Mouse (Mus musculus) heart, postnatal 14 days (tissue): ENCODE results near the gene Limk1. TPM values are rescaled to one million over a fixed set of nuclear protein-coding genes. Genes with fewer than 3 reads are reported as not detected.

Experiments
- DNase-seq, 2 experiments: peaks; one replicate each; pipeline ENCODE4 v3.0.0; 2021 to 2022
- intact Hi-C: fragments of 180-260 bp; cut with DNase I; formaldehyde crosslinking; loops from one replicate; pipeline ENCODE4 v1.15.1; 2025
- long read RNA-seq, 2 experiments: library from polyadenylated mRNA; stranded (forward); transcript quantifications; one replicate each; pipeline ENCODE4 v2.0.0; 2021
- total RNA-seq, 2 experiments: library from RNA; stranded (reverse); gene quantifications; 2 replicates each; pipeline ENCODE4 v1.2.3; 2021

Limk1 gene
- total RNA-seq: 1 to 10 TPM; 7.3 to 8.1 TPM
- long read RNA-seq, experiment 1, partial matches to known transcripts: 1 of 1 reads
- long read RNA-seq, experiment 1, other reads (novel, unspliced or antisense): 0 of 1 reads
- long read RNA-seq, experiment 2: 0 reads

- intact Hi-C loops: loop anchor here (5.0 kb wide), 1 partner anchor 51 kb away; the partner anchor contains the start of gene Eif4h
- no peak for DNase-seq
Observed at GRCm38 (mm10) chr5:134688086-134688717, at the start of gene Limk1. Gene Limk1, minus strand, starts transcription at chr5:134688598.

DNA sequence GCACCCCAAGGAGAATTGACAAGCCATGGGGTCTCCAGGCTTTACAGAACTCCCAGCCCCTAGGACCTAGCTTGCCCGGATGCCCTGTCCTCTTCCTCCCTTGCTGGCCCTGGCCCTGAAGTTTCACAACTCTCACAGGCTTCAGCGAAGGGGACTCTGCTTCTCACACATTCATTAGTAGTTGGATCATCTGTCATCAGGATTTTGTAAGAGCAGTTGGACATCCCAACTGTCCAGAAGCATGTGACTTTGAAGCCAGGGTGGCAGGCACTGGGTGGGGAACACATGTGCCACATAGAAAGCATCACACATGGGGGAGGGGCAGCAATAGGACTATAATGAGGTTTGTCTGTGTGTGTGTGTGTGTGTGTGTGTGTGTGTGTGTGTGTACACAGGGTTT is 46.5 kb upstream of the Limk1 start:
- intact Hi-C loops: no loop called here
- peak in 1 of 2 experiments; percentile 23 for DNase-seq

DNA sequence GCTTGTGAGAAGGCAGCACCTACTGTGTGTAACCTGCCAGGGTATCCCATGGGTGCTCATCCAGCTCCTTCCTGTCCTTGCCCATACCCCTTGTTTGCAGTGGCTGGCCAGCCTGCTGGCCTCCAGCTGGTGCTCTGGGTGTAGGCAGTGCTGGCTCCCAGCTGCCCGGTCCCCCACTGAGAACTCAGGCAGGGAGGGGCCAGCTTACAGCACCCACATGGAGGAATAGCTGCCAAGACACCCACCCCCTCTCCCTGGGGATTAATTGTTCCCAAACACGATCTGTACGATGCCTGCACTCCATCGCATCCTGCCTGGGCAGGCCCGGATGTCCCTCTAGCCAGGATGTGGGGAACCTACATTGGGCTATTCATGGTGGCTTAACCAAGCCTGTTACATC is 45.7 kb upstream of the Limk1 start:
- intact Hi-C loops: no loop called here
- DNase-seq: no peak

- DNase-seq: no peak
- intact Hi-C loops: no loop called here
Observed at GRCm38 (mm10) chr5:134733241-134733640, 44.8 kb upstream of the Limk1 start.

GRCm38 (mm10) chr5:134729124-134729523 is 40.7 kb upstream of the Limk1 start:
- no peak for DNase-seq
- intact Hi-C loops: no loop called here

GRCm38 (mm10) chr5:134728535-134728934 is 40.1 kb upstream of the Limk1 start:
- DNase-seq: no peak
- intact Hi-C loops: no loop called here

DNA sequence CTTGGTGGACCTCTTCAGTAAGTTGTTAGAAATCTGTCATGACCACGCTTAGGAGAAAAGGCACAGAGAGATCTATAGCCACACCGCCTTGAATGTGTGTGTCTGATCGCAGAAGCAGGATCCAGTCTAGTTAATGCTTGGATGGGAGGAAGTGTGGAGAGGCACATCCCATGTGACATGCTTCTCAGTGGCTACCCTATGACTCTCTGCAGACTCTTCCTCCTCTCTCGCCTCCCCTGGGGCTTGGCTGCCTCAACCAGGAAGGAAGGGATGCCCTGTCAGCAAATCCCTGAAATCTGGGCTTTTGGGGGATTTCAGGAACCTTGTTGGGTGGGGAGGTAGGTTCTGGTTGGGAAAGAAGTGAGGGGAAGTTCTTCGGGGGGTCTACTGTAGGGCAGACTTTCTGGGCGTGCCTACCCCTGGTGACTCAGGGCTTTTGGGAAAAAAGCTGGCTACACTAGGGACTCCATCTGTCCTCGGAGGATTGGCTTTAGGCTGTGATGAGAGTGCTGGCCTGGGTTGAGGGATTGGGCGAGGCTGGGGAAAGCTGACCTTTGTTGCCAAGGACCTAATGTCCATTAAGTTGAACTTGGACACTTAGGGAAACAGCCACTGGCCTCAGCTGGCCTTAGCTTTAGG is 38.7 kb upstream of the Limk1 start:
- intact Hi-C loops: no loop called here
- no peak for DNase-seq

DNA sequence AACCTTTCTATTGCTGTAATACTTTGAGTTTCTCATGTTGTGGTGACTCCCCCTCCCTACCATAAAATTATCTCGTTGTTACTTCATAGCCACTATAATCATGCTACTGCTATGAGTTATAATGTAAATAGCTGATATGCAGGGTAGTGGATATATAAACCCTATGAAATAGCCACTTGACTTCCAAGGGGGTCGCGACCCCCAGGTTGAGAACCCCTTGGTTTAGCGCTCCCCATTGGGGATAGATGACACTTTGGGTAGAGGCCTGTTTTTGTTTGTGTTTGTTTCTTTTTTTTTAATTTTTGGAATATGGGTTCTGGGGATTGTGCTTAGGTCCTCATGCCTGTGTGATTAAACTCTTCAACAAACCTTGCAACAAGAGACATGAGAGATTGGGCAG is 36.9 kb upstream of the Limk1 start:
- intact Hi-C loops: no loop called here
- no peak for DNase-seq

- no peak for DNase-seq
- intact Hi-C loops: no loop called here
Observed at GRCm38 (mm10) chr5:134720058-134720457, 31.7 kb upstream of the Limk1 start.

DNA sequence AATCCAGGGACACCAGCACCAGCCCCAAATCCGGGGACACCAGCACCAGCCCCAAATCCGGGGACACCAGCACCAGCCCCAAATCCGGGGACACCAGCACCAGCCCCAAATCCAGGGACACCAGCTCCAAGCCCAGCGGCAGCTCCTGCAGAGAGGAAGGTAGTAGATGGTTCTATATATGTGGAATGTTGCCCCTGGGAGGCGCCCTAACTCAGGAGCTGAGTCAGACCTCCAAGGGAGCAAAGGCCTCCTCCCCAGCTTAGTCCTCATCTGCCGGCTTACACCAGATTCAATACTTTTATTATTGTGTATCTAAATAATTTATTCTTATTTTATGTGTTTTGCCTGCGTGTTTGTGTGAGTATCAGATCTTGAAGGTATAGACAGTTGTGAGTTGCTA is 22.7 kb upstream of the Limk1 start:
- intact Hi-C loops: no loop called here
- no peak for DNase-seq

DNA sequence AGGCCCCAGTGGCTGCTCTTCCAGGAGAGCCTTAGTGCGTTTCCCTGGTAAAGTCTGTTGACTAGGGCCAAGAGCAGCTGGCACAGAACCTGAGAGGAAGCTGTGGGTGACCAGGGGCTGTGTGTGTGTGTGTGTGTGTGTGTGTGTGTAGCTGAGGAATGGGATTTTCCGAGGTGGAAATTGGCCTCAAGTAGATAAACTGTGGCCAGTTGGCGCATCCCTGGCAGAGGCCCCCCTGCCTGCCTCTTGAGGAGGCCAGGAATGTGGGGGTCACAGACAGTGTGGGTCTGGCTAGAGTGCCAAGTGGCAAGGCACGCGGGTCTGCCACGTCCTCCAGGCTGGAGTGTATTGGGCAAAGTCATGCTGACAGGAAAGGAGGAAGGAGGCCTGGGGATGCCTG is 20.9 kb upstream of the Limk1 start:
- DNase-seq: no peak
- intact Hi-C loops: loop anchor here (2.0 kb wide), 1 partner anchor 192 kb away; no protein-coding TSS in a partner anchor

DNA sequence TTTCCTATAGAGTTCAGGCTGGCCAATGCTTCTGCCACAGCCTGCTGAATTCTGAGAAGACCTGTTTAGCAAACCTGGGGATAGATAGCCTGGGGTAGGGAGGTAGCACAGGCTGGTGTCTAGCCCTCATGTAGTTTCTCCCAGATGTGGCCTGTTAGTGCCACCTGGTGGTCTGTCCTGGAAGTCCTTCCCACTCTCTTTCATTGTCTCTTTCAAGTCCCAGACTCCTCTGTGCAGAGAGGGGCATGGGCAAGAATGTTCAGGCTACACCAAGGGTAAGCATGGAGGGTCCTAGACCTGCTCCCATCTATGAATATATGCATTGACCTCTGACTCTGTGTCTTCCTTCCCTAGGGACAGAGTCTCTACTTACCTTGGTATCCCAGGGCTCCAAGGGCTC is 15.8 kb upstream of the Limk1 start:
- DNase-seq: peak; percentile 77 to 81
- intact Hi-C loops: loop anchor here (2.0 to 5.0 kb wide), 5 partner anchors 37 to 209 kb away; partner anchors contain the start of gene Lat2

DNA sequence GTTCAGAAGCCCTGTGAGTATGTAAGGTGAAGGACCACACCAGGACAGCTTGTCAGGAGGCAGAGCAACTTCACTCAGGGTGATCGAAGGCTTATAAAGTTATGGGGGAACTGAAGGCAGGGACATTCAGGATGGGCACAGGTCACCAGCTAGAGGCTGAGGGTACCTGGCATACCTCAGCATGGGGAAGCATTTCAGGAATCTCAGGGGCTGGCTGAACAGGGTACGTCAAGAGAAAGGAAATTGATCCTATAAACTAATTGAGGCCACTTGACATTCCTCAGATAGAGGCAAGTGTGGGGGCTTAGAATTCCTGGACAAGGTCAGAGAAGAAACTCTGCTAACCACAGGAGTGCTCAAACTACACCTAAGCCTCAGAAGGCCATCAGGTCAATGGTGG is 7.1 kb upstream of the Limk1 start:
- intact Hi-C loops: no loop called here
- DNase-seq: no peak

DNA sequence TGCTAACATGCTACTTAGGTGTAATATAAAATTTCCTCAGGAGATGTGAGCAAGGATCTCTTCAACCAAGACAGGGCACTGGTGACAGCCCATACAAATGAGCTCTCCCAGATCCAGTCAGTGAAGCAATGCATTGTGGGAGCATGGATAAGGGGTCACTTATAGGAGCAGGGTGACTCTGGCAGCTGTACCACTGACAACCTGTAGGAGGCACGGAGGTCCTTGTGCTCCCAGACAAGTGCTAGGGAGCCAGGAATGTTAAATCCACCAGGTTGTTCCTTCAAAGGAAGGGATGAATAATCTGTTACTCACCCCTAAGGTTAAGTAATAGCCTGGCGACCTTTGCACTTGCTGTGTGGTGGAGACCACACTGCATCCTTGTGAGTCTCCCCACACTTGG is 6.7 kb upstream of the Limk1 start:
- no peak for DNase-seq
- intact Hi-C loops: no loop called here

DNA sequence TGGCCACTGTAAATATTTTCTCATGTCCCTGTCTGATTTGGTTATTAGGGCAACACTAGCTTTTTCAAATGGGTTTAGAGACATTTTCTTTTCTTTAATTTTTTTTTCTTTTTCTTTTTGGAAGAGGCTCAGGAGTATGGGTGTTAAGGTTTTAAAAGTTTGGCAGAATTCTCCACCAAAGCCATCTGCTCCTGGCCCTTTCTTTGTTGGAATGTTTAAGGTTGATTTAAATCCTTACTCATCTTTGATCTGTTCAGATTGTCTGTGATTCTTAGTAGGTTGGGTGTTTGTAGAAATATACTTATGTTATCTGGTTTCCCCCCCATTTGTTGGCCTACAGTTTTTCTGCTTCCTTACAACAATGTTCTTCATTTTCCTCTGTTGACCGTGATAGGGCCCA is 4.3 kb upstream of the Limk1 start:
- intact Hi-C loops: no loop called here
- no peak for DNase-seq

DNA sequence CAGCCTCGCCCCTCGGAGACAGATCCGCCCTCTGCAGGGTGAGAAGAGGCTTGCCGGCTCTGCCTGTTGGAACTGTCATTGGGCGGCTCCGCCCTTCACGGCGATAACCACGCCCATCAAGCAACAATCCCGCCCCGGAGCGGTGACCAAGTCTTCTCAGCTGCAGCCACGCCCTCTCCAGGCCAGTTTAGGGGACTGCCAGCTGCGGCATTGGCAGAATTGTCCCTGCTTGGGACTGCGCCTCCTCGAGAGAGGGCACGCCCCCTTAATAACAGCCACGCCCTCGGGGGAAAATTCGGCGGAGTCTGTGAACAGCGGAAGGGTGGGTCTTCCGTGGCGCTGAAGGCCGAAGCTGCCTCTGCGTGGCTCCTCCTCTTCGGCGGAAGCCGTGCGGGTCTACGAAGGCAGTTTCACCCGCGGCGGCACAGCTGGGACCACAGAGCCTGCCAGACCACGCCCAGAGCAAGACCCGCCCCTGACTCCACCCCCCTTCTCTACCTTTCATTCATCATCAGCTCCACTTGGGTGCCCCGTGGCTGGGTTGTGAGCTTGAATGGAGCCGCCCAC is 403 bp upstream of the Limk1 start:
- intact Hi-C loops: loop anchor here (5.0 kb wide), 1 partner anchor 52 kb away; the partner anchor contains the start of gene Eif4h
- peak; percentile 98 to 99 for DNase-seq

- intact Hi-C loops: loop anchor here (5.0 kb wide), 1 partner anchor 50 kb away; the partner anchor contains the start of gene Eif4h
- no peak for DNase-seq
Observed at GRCm38 (mm10) chr5:134687187-134687586, 1.2 kb downstream of the Limk1 start.

DNA sequence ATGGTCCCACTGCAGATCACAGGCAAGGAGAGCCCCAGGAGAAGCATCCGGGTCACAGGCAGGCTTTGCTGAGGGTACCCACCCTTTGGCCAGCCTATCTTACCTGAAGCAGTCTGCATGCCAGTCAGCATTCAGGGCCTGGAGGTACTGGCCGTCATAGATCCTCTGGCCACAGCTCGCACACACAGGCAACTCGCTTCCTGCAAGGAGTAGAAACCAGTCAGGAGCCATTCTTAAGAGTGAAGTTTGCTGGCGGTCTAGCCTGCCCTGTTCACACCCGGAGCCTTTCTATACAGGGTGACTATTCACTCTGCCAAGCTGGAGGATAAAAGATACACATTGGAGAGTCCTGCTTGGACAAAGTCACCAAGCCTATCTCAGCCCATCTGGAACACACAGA is 1.9 kb downstream of the Limk1 start:
- intact Hi-C loops: loop anchor here (5.0 kb wide), 1 partner anchor 49 kb away; the partner anchor contains the start of gene Eif4h

GRCm38 (mm10) chr5:134684398-134684797 is 4.0 kb downstream of the Limk1 start:
- intact Hi-C loops: no loop called here
- no peak for DNase-seq

More for the DNA sequence above, 1.9 kb downstream of the Limk1 start:
- DNase-seq: no peak

DNA sequence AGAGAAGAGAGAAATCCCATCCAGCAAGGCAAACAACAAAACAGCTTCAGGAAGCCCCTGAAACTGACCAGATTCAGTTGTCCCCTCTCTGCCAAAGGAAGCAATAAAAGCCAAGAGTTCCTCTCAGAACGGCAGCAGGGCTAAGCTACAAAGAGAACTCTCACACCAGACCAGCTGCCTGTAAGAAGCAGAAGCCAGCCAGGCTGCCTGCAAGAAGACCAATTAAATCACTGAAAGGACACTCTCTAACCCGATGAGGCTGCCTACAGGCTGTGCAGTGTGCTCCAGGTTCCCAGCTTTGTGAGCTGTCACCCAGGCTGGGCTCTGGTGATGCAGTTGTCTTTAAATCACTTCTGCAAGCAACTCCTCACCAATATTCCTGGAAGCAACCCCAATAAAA is 4.6 kb downstream of the Limk1 start:
- intact Hi-C loops: no loop called here
- no peak for DNase-seq

DNA sequence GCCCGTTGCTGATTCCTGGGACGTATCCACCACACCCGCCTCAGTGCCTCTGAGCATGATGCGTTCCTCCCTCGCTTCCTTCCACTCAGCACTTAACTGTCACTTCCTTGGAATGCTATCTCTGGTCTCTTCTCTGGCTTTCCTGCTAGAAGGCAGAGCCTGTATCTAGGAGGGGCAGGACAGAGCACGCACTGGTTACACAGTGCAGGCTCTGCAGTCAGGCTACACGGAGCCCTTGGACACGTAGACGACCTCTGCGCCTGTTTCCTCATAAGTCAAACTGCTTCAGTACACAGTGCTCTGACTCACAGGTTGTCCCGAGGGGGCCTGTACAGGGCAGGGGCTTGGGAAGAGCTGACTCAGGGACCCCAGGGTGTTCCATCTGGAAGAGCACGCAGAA is 8.2 kb downstream of the Limk1 start:
- no peak for DNase-seq
- intact Hi-C loops: no loop called here
